Mouse (Mus musculus): Measurements from ENCODE around the gene Sec61a2. TPM values are rescaled to one million over a fixed set of nuclear protein-coding genes. Genes with fewer than 3 reads are reported as not detected.

The Sec61a2 gene
- polyA plus RNA-seq, 1 experiment, result 11.4 TPM

DNA sequence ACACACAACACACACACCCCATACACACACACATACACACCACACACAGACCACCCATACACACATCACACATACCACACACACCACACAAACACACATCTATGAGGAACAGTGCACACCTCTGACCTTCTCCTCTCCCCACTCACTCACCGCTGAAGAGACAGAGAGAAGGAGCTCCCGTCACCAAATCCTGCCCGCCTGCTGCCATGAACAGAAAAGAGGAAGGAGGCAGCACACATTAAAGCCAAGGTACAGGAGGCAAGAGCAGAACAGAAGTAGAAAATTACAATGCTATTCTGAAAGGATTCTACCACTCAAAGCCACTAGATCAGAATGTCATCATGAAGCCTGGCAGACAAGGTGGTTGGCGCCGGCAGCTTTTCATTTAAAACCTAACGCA lies 27.6 kb upstream of the Sec61a2 start:
- Histone ChIP-seq H3K27ac (replicated peaks; ENCODE audit: low read depth, low read length) (no peak overlapping the region), H3K4me3 (ENCODE audit: insufficient read depth, low read depth, low read length) (no peak overlapping the region), H3K4me1 (ENCODE audit: control insufficient read depth, insufficient read depth, insufficient read length, low read length) (no peaks in the 10 kb centered on the region)

DNA sequence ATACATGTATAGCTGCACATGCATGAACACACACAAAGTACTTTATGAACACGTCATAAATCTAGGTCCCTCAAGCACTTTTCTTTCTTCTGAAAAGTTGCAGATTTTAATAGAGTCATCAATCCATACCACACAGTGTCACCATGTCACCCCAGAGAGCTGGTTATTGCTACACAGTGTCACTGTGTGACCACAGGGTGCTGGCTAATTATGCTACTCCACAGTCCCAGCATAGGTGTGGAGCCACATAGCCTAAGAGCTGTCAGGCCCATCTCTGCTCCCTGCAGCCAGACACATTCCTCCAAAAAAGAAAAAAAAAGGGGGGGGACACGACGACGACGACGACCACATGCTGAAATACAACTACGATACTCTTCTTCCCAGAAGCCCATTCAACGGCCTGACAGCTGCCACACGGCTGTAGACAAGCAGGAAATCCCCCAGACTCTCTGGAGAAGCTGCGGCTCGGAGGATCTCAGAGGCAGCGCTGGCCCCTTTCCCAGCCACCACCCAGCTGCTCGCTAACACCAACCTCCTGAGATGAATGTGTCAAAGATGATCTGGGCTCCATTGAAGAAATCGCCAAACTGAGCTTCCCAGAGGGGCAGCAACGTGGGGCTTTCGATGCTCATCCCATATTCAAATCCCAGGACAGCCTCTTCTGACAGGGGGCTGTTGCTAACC lies 16.2 kb upstream of the Sec61a2 start:
- Histone ChIP-seq H3K4me1 (ENCODE audit: control insufficient read depth, insufficient read depth, insufficient read length, low read length) (no peaks in the 10 kb centered on the region), H3K27ac (replicated peaks; ENCODE audit: low read depth, low read length) (no peak overlapping the region), H3K4me3 (ENCODE audit: insufficient read depth, low read depth, low read length) (no peak overlapping the region)

DNA sequence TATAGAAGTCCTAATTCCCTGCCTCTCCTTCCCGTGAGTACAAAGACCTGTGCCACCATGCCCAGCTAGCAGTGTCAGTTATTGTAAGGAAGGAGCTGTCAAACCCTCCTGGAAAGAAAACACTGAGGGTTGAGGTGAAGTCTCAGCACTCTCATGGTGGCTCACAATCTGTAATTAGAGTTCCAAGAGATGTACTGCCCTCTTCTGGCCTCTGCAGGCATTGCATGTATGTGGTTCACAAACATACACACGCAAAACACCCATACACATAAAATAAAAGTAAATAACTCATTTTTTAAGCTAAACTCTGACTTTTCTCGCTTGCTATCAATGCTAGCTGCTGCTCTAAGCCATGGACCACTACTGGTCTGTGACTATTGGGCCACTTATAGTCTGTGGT lies 11.4 kb upstream of the Sec61a2 start:
- H3K4me3 ChIP-seq (ENCODE audit: insufficient read depth, low read depth, low read length), result no peak overlapping the region
- no peak overlapping the region for H3K27ac ChIP-seq (replicated peaks; ENCODE audit: low read depth, low read length)
- H3K4me1 ChIP-seq (ENCODE audit: control insufficient read depth, insufficient read depth, insufficient read length, low read length), result no peaks in the 10 kb centered on the region

DNA sequence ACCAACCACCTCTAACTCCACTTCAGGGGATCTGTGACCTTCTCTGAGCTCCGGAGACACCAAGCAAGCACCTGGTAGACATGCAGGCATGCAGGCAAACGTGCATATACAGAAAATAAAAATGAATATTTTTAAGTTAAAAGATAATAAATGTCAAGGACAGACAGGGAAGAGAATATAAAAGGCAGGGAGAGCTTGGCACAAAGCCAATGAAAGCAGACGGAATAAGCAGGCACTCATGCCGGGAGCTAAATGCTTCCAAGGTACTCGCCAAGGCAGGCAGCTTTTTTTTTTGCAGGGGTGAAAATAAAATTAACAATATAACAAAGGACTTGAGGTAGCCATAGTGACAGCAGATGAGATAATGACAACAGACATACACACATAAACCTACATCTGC lies 10.9 kb upstream of the Sec61a2 start:
- Histone ChIP-seq H3K4me3 (ENCODE audit: insufficient read depth, low read depth, low read length) (no peak overlapping the region), H3K27ac (replicated peaks; ENCODE audit: low read depth, low read length) (no peak overlapping the region), H3K4me1 (ENCODE audit: control insufficient read depth, insufficient read depth, insufficient read length, low read length) (no peaks in the 10 kb centered on the region)

DNA sequence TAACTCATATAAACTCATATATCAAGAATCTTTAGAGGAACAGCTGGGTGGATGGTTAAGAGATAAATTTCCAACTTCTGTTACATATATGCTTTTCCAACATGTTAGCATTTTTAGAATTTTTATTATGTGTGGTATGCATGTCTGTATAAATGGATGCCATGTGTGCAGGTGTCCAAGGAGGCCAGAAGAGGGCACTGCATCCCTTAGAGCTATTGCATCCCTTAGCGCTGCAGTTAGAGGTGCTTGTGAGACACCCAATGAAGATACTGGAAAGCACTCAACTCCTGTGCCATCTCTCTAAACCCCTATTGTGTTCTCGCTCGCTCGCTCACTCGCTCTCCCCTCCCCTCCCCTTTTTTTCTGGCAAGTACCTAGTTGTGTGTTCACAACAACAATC lies 4.9 kb upstream of the Sec61a2 start:
- no peak overlapping the region for H3K27ac ChIP-seq (replicated peaks; ENCODE audit: low read depth, low read length)
- H3K4me1 ChIP-seq (ENCODE audit: control insufficient read depth, insufficient read depth, insufficient read length, low read length), result no peaks in the 10 kb centered on the region
- no peak overlapping the region for H3K4me3 ChIP-seq (ENCODE audit: insufficient read depth, low read depth, low read length)

DNA sequence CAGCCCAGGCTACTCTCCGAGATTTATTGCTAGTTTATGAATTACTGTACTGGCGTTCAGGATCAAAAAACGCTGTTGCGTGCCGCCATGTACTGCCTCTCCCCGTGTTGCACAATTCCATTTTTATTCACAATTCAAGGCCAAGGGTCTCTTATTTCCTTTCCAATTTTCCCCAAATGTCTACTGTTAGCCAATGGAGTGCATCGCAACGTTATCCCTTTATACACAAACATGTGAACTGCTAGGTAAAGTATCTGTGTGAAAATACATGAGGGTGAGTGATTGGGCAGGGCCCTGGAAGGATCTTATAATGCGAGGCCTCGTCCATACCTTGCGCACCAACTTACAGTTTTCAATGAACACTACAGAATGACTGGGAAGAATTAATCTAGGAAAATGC lies 936 bp downstream of the Sec61a2 start:
- peaks cover 4% of the 10 kb centered on the region; the same call in 1 of the 2 replicates for H3K4me1 ChIP-seq (ENCODE audit: control insufficient read depth, insufficient read depth, insufficient read length, low read length)
- H3K4me3 ChIP-seq (ENCODE audit: insufficient read depth, low read depth, low read length), result peak overlapping the region; percentile 78
- no peak overlapping the region; the same call in 1 of the 2 replicates for H3K27ac ChIP-seq (replicated peaks; ENCODE audit: low read depth, low read length)

DNA sequence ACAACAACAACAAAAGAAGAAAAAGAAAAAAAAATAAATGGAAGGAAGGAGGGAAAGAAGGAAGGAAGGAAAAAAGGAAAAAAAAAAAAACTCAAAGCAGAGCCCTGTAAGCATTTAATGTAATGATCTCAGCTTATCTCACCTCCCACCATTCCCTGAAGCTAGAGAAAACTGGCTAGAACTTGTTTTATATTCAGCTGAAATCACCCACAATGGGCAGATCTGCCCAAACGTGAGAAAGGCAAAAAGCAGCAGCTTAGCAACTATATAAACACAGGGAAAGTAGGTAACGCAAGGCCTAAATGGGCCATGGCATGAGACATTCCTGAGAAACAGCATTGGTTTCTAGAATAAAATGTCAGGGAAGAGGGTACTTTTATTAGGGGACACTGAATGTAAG lies 5.8 kb downstream of the Sec61a2 start:
- no peak overlapping the region for H3K27ac ChIP-seq (replicated peaks; ENCODE audit: low read depth, low read length)
- H3K4me3 ChIP-seq (ENCODE audit: insufficient read depth, low read depth, low read length), result no peak overlapping the region
- peaks cover 3% of the 10 kb centered on the region; the same call in 1 of the 2 replicates for H3K4me1 ChIP-seq (ENCODE audit: control insufficient read depth, insufficient read depth, insufficient read length, low read length)

DNA sequence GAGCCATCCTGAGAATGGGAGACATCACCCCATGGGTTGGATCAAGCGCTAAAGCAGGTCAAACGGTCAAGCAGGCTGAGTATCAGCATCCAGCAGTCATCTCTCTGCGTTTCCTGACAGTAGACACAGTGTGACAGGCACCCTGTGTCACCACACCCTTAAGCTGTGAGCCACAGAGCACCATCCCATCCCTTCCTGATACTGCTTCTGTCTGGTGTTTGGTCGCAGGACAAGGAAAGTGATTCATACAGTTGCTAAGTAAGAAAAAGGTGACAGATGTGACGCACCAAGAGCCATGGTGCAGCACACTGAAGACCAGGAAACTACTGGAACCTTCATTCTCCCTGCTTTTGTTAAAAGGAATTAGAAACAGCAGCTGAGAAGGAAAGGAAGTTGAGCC lies 6.4 kb downstream of the Sec61a2 start:
- Histone ChIP-seq H3K4me3 (ENCODE audit: insufficient read depth, low read depth, low read length) (no peak overlapping the region), H3K4me1 (ENCODE audit: control insufficient read depth, insufficient read depth, insufficient read length, low read length) (no peaks in the 10 kb centered on the region), H3K27ac (replicated peaks; ENCODE audit: low read depth, low read length) (no peak overlapping the region)

DNA sequence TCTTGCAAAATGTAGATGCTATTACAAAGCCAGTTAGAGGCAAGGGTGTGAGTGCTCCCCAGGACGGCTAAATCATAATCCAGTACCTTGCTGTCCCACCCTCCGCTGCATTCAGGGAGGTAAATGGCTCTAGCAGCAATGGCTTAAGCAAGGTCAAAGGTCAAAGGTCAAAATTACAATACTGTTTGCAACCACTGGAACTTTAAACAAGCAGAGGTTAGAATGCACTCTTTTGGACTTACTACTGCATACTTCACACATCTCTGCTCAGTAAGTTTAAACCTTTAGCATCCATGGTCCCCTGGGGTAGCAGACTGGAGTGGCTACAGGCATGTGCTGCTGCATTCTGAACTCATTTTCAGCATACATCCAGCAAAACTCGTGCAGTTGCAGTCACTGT lies 17.8 kb downstream of the Sec61a2 start:
- no peak overlapping the region for H3K4me3 ChIP-seq (ENCODE audit: insufficient read depth, low read depth, low read length)
- no peaks in the 10 kb centered on the region for H3K4me1 ChIP-seq (ENCODE audit: control insufficient read depth, insufficient read depth, insufficient read length, low read length)
- H3K27ac ChIP-seq (replicated peaks; ENCODE audit: low read depth, low read length), result no peak overlapping the region

DNA sequence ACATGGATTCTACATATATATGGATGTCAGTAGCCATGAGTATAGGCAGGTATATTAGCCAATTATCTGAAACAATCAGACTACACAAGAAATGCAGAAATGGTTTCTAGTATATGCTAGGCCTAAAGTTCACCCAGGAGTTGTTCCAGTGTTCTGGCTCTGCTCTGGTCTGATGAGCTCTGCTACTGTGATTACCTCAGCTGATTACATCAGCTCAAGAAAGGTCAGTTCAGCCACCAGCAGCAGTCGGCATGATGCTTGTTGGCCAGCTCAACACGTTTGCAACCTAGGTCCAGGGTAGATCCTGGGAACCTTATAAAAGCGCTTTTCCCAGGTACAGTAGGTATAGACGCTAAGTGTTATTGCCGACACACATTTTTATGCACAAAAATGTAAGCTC lies 25.5 kb downstream of the Sec61a2 start:
- H3K4me1 ChIP-seq (ENCODE audit: control insufficient read depth, insufficient read depth, insufficient read length, low read length), result no peaks in the 10 kb centered on the region
- no peak overlapping the region for H3K4me3 ChIP-seq (ENCODE audit: insufficient read depth, low read depth, low read length)

DNA sequence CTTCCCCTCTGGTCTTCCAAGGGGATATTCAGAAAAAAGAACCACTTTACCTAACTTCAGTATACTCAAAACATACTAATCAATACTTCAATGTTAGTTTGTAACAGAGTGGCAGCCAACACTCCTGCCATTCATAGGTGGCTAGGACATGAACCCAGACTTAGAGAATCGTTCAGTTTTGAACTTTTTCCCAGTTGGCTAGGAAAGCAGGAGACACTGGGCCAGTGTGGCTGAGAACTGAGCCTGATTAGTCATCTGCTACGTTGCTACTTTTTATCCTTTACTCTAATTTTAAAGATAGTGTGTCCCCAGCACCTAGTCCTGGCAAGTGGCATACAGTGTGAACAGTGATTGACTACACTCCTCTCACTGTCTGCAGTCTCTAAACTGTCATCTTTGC lies 27.6 kb downstream of the Sec61a2 start:
- H3K4me1 ChIP-seq (ENCODE audit: control insufficient read depth, insufficient read depth, insufficient read length, low read length), result no peaks in the 10 kb centered on the region
- H3K4me3 ChIP-seq (ENCODE audit: insufficient read depth, low read depth, low read length), result no peak overlapping the region
- peak overlapping the region; percentile 82 for H3K27ac ChIP-seq (replicated peaks; ENCODE audit: low read depth, low read length)

More for the DNA sequence above, 25.5 kb downstream of the Sec61a2 start:
- H3K27ac ChIP-seq (replicated peaks; ENCODE audit: low read depth, low read length), result no peak overlapping the region

DNA sequence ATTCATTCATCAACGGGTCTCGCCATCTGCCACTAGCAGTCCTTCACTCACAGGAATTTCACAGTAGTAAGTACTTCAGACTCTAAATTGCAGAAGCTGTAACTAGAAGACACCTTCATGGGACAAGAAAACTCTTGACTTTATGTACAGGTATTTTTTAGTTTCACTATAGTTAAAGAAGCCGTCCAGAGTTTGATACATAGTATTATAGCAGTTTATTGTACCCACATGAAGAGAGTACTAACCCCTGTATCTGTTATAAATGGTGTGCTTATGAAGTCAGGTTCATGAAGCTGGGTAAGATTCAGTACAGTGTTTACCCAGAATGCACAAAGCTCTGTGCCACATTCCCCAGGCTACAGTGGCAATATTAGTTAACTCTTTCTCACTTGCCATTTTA lies 32.4 kb downstream of the Sec61a2 start, which contains the start of gene Gm13199:
TSS of gene Gm13199 (minus strand) at position 101 of the 400 bp plus-strand sequence.
- no peak within 1 kb of the TSS for H3K27ac ChIP-seq (replicated peaks; ENCODE audit: low read depth, low read length)
- H3K4me3 ChIP-seq (ENCODE audit: insufficient read depth, low read depth, low read length), result no peak within 1 kb of the TSS

DNA sequence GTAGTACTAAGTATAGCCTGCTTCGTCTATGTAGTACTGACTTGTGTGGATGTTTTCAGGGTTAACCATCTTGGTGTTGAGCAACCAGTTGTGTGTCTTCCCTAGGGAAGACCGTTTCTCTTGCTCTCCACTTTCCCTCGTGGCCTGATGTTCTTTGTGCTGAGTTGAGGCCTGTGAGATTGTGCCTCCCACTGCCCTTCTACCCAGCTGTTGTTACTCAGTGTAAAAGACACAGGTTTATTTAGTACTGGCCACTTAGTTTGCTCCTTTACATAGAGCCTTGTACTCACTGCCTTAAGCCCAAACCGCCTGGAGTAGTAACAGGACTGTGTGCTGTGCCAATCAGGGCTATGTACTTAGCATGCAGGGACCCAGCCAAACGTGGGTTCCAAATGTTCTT lies 43.4 kb downstream of the Sec61a2 start:
- Histone ChIP-seq H3K4me3 (ENCODE audit: insufficient read depth, low read depth, low read length) (no peak overlapping the region), H3K27ac (replicated peaks; ENCODE audit: low read depth, low read length) (peak overlapping the region; percentile 71), H3K4me1 (ENCODE audit: control insufficient read depth, insufficient read depth, insufficient read length, low read length) (no peaks in the 10 kb centered on the region)

More for the DNA sequence above, 32.4 kb downstream of the Sec61a2 start, which contains the start of gene Gm13199:
- H3K4me1 ChIP-seq (ENCODE audit: control insufficient read depth, insufficient read depth, insufficient read length, low read length), result no peaks in the 10 kb centered on the region

DNA sequence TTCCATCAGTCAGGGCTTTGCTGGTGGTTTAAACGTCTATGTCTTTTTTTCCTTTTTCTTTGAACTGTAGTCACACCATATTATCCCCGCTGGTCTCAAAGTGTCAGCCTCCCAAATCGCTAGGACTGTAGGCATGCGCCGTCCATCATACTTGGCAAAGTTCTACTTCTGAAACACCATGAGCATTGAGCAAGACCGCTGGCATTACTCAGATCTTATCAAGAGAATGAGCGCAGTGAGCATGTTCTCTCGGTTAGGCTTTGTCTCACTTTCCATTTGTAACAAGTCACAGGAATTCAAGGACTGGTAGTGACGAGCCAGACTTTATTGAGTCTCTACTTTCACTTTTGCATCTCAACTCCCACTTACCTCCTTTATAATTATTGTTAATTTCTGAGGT lies 44.1 kb downstream of the Sec61a2 start:
- Histone ChIP-seq H3K4me3 (ENCODE audit: insufficient read depth, low read depth, low read length) (no peak overlapping the region), H3K4me1 (ENCODE audit: control insufficient read depth, insufficient read depth, insufficient read length, low read length) (no peaks in the 10 kb centered on the region), H3K27ac (replicated peaks; ENCODE audit: low read depth, low read length) (peak overlapping the region; percentile 55; the same call in 1 of the 2 replicates)

DNA sequence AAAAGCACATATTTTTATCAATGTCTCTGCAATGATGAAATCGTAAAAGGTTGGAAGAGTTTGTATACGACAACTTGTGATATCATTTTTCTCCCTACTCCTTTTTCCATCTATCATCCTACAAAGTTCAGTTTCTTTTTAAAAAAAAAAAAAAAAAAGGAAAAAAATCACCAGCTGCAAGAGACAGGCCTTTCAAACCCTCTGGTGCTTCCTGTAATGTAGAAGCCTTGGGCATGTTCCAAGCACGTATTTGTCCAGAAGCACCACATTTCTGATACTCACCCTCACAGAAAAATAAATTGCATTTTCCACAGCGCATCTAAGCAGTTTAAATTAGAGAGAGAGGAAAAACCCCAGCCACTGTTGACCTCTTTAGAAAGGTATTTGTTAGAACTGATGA lies 49.4 kb downstream of the Sec61a2 start:
- no peak overlapping the region for H3K27ac ChIP-seq (replicated peaks; ENCODE audit: low read depth, low read length)
- H3K4me3 ChIP-seq (ENCODE audit: insufficient read depth, low read depth, low read length), result peak overlapping the region; percentile 96

DNA sequence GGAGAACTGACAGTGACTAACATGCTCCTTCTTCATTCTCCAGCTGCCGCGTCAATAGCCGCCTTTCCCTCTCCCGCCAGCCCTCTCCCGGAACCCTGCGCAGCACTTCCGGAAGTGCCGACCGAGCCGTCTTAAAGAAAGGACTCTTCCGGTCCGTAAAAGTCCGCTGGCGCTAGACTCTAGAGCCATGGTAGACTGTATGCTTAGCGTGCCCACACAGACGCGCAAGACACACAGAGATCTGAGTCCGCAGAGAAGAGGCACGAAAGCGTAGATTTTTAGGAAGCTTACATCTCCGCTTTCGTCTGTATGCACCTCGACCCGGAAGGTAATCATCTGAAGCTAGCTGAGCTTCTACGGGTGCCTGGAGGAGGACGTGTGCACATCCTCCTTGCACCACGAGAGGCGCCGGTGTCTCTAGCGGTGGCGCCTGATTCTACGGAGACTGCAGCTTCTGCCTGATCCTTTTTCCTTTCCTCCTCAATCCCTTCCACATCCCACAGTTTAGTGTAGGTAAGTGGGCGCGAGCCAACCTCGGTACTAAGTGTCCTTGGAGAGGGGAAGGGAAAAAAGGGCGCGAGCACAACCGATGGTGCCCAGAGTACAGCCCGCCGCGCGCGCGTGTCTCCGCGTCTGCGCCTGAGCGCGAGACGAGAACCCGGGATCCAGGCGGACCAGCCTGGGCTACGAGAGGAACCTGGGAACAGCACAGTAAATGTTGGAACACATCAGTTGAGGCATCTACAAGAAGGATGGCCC lies 50.2 kb downstream of the Sec61a2 start, which contains the start of the genes Nudt5 and Cdc123:
TSS of gene Nudt5 (plus strand) at position 147 of the 759 bp plus-strand sequence.
TSS of gene Cdc123 (minus strand) at position 292 of the 759 bp plus-strand sequence.
- Histone ChIP-seq H3K4me1 (ENCODE audit: control insufficient read depth, insufficient read depth, insufficient read length, low read length) (no peaks in the 10 kb centered on the region), H3K4me3 (ENCODE audit: insufficient read depth, low read depth, low read length) (peak within 1 kb of the TSS; percentile 96), H3K27ac (replicated peaks; ENCODE audit: low read depth, low read length) (peak within 1 kb of the TSS; percentile 98)

More for the DNA sequence above, 49.4 kb downstream of the Sec61a2 start:
- no peaks in the 10 kb centered on the region for H3K4me1 ChIP-seq (ENCODE audit: control insufficient read depth, insufficient read depth, insufficient read length, low read length)

All from brown adipose tissue, adult 24 weeks (tissue).